Mouse (Mus musculus) heart, adult 8-10 months (tissue): ENCODE results near the gene Pitpnm2. TPM values are rescaled to one million over a fixed set of nuclear protein-coding genes. Genes with fewer than 3 reads are reported as not detected.

ENCODE experiments used
- DNase-seq: peaks from one replicate; pipeline ENCODE4 v3.0.0; 2022; ENCODE audit warnings: low spot score
- total RNA-seq, 4 experiments: library from RNA; stranded (reverse); gene quantifications; 2 replicates each; pipeline ENCODE4 v1.2.4; 2022

The Pitpnm2 gene
- total RNA-seq, 4 experiments from 2014 or later, result 39.8 to 52.2 (median 44.5) TPM

GRCm38 (mm10) chr5:124202071-124202470 is 47.5 kb downstream of the Pitpnm2 start:
- DNase-seq, result no peak

- DNase-seq, result no peak
Measured at GRCm38 (mm10) chr5:124201564-124201963, 48.0 kb downstream of the Pitpnm2 start.

- DNase-seq, result no peak
Measured at GRCm38 (mm10) chr5:124200844-124201243, 48.7 kb downstream of the Pitpnm2 start.

GRCm38 (mm10) chr5:124199168-124199567 is 50.4 kb downstream of the Pitpnm2 start:
- DNase-seq, result no peak

GRCm38 (mm10) chr5:124198473-124198872 is 51.1 kb downstream of the Pitpnm2 start:
- no peak for DNase-seq

- DNase-seq, result no peak
Measured at GRCm38 (mm10) chr5:124196082-124196481, 53.5 kb downstream of the Pitpnm2 start.

GRCm38 (mm10) chr5:124194386-124195084 is 55.0 kb downstream of the Pitpnm2 start:
- no peak for DNase-seq

- no peak for DNase-seq
Measured at GRCm38 (mm10) chr5:124193286-124194112, 56.1 kb downstream of the Pitpnm2 start.

GRCm38 (mm10) chr5:124192726-124193285 is 56.8 kb downstream of the Pitpnm2 start:
- DNase-seq, result no peak

- DNase-seq, result no peak
Measured at GRCm38 (mm10) chr5:124192251-124192710, 57.3 kb downstream of the Pitpnm2 start.

- DNase-seq, result no peak
Measured at GRCm38 (mm10) chr5:124190146-124190870, 59.3 kb downstream of the Pitpnm2 start.

GRCm38 (mm10) chr5:124189572-124189981 is 60.0 kb downstream of the Pitpnm2 start:
- no peak for DNase-seq

GRCm38 (mm10) chr5:124187508-124188311 is 61.9 kb downstream of the Pitpnm2 start:
- DNase-seq, result no peak

GRCm38 (mm10) chr5:124186981-124187507 is 62.5 kb downstream of the Pitpnm2 start:
- DNase-seq, result no peak

- no peak for DNase-seq
Measured at GRCm38 (mm10) chr5:124186465-124186854, 63.1 kb downstream of the Pitpnm2 start.

- DNase-seq, result no peak
Measured at GRCm38 (mm10) chr5:124185706-124186464, 63.7 kb downstream of the Pitpnm2 start.

- DNase-seq, result no peak
Measured at GRCm38 (mm10) chr5:124184898-124185701, 64.5 kb downstream of the Pitpnm2 start.

- no peak for DNase-seq
Measured at GRCm38 (mm10) chr5:124184191-124184590, 65.4 kb downstream of the Pitpnm2 start.

- DNase-seq, result no peak
Measured at GRCm38 (mm10) chr5:124182642-124183041, 66.9 kb downstream of the Pitpnm2 start.
